Mouse (Mus musculus) midbrain, embryonic 11.5 days (tissue): ENCODE measurements at regions not wholly inside any gene's neighbourhood (a gene's known extent, or its start where the extent isn't known, plus 50 kb on each side); places are given as distances from the start of the nearest gene placed in this dataset.
"Not testable (repeated sequence)": the region's sequence is repeated elsewhere in the genome, so short reads cannot be mapped to it uniquely, and the experiment has no call there.

Experiments used
- ATAC-seq: fragments of 200-750 bp; cut with Nextera tagmentation; 2 replicates; pipeline ENCODE4 v1.8.0; 2017; ENCODE audit warnings: moderate TSS enrichment, moderate library complexity; ENCODE audit not compliant: low FRiP score
- DNase-seq: peaks from one replicate; pipeline ENCODE4 v3.0.0; 2015; ENCODE audit warnings: low spot score; ENCODE audit errors: missing footprints
- H3K27ac ChIP-seq: fragments of 300-500 bp; sonication (generic); 2 replicates; pipeline ENCODE4 v1.5.1; 2014; ENCODE audit warnings: low read depth, low read length
- H3K27me3 ChIP-seq: fragments of 300-500 bp; sonication (generic); 2 replicates; pipeline ENCODE4 v1.6.1; 2014; ENCODE audit warnings: mild to moderate bottlenecking, low read length, moderate library complexity, mixed read lengths; ENCODE audit not compliant: control insufficient read depth, insufficient read depth
- H3K36me3 ChIP-seq: fragments of 300-500 bp; sonication (generic); 2 replicates; pipeline ENCODE4 v1.6.1; 2014; ENCODE audit warnings: mild to moderate bottlenecking, low read length, moderate library complexity, mixed read lengths; ENCODE audit not compliant: control insufficient read depth, insufficient read depth
- H3K4me1 ChIP-seq: fragments of 300-500 bp; sonication (generic); 2 replicates; pipeline ENCODE4 v1.6.1; 2014; ENCODE audit warnings: low read length; ENCODE audit not compliant: control insufficient read depth, insufficient read depth
- H3K4me2 ChIP-seq: fragments of 300-500 bp; sonication (generic); 2 replicates; pipeline ENCODE4 v1.6.1; 2014; ENCODE audit warnings: mild to moderate bottlenecking, moderate library complexity
- H3K4me3 ChIP-seq: fragments of 300-500 bp; sonication (generic); 2 replicates; pipeline ENCODE4 v1.5.1; 2014; ENCODE audit warnings: low read depth, low read length
- H3K9ac ChIP-seq: fragments of 300-500 bp; sonication (generic); 2 replicates; pipeline ENCODE4 v1.6.1; 2014; ENCODE audit warnings: low read length
- H3K9me3 ChIP-seq: fragments of 300-500 bp; sonication (generic); 2 replicates; pipeline ENCODE4 v1.6.1; 2016; ENCODE audit warnings: low read length; ENCODE audit not compliant: control insufficient read depth
- WGBS: fragments of 180-500 bp; shearing (Covaris S2); extraction: QIAGEN DNeasy Blood & Tissue Kit; methylation state at CpG from one replicate; pipeline ENCODE4 v1.1.7; 2014; 5-methylcytosine and 5-hydroxymethylcytosine counted together

DNA sequence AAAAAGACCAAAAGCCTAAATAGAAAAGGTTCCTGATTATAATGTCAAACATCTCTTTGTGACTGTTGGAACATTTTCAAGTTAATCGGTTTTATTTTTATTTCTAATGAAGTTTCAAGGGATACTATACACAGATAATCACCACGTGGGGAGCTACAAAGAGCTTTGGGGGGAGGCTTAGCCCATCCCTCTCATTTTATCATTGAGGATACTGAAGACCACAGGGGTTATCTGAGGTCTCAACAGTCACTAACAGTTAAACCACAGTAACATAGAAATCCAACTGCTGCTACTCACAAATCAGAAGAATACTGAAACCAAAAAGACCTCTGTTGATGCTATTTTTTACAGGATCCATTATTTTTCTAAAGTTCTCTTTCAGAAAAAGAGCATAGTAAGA lies 364.9 kb upstream of the Dpp10 start:
- no peaks in the 10 kb centered on the region for H3K4me1 ChIP-seq
- no peak for ATAC-seq
- H3K27ac ChIP-seq: no peak overlapping the region
- 52% methylated on average over 2 of the region's 2 CpGs for WGBS
- no peaks in the 10 kb centered on the region for H3K9me3 ChIP-seq
- peak; percentile 62 for DNase-seq
- H3K36me3 ChIP-seq: no peaks in the 10 kb centered on the region
- no peak overlapping the region for H3K4me3 ChIP-seq
- H3K9ac ChIP-seq: no peak overlapping the region
- no peak overlapping the region for H3K4me2 ChIP-seq
- no peaks in the 10 kb centered on the region for H3K27me3 ChIP-seq

- H3K4me1 ChIP-seq: no peaks in the 10 kb centered on the region
- H3K36me3 ChIP-seq: no peaks in the 10 kb centered on the region
- DNase-seq (peak; percentile 74), ATAC-seq (no peak)
- 64% methylated on average over 3 of the region's 3 CpGs for WGBS
- no peaks in the 10 kb centered on the region for H3K27me3 ChIP-seq
- no peak overlapping the region for H3K9ac ChIP-seq
- H3K4me2 ChIP-seq: no peak overlapping the region
- no peak overlapping the region for H3K27ac ChIP-seq
- H3K4me3 ChIP-seq: no peak overlapping the region
- no peaks in the 10 kb centered on the region for H3K9me3 ChIP-seq
These were observed 364.4 kb upstream of the Dpp10 start for GRCm38 (mm10) chr1:124409781-124410180.

DNA sequence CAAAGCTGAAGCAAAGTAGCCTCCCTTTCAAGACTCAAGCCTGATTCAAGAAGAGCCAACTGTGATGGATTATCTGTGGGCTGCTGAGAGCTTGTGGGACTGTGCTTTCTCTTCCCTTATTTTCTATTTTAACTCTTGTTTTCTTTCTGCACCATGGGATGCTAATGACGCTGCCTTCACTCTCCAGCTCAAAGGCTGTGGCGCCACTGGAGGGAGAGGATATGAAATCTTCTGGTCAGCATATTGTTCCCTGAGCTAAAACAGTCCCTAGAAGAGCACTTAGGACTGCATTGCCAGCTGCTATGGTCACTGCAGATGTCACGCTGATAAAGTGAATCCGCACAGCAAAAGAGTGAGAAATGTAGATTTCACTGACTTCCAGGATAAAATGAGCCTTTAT lies 324.2 kb upstream of the Dpp10 start:
- Histone ChIP-seq H3K27me3 (no peaks in the 10 kb centered on the region), H3K4me3 (no peak overlapping the region), H3K36me3 (no peaks in the 10 kb centered on the region), H3K4me2 (no peak overlapping the region), H3K4me1 (no peaks in the 10 kb centered on the region), H3K9me3 (no peaks in the 10 kb centered on the region), H3K9ac (no peak overlapping the region), H3K27ac (no peak overlapping the region)
- WGBS: 19% methylated on average over 4 of the region's 4 CpGs
- ATAC-seq (no peak), DNase-seq (no peak)

DNA sequence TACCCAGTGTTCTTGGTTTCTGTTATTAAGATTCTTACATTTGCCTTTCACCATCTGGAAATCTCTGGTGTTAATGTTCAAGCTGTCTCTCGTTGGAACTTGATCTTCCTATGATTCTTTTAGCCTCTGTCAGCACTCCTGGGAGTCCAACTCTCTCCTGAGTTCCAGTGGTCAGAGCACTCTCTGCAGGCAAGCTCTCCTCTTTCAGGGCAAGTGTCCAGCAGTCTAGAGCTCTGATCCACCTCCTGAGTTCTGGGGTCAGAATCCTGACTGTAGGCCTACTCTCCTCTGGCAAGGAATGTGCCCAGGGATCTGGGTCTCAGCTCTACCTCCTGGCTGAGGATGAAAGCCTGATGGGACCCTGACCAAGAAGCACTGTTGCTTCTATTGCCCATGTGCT lies 303.1 kb upstream of the Dpp10 start:
- H3K4me1 ChIP-seq, H3K4me2 ChIP-seq, DNase-seq, H3K4me3 ChIP-seq, H3K36me3 ChIP-seq, ATAC-seq, H3K9me3 ChIP-seq, H3K27me3 ChIP-seq, H3K9ac ChIP-seq, H3K27ac ChIP-seq: not testable (repeated sequence)
- 70% methylated on average over 1 of the region's 1 CpGs for WGBS

DNA sequence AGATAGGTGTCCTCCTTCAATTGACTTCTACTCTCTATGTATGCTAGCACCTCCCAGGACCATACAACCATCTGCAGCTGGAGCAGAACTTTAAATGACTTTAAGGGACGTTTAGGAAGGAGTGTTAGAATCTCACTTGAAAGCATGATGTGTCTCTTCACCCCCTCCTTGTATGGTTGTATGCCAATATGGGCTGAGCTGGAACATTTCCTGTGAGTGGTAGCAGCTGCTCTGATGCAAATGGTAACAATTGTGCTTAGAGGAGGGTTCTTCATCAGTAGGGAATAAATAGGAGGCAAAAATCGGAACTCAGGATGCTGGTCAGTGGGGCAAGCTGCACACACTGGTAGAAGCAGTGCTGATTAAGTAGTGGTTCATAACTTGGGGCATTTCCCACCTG lies 294.1 kb upstream of the Dpp10 start:
- no peak for ATAC-seq
- 78% methylated on average over 2 of the region's 2 CpGs for WGBS

DNA sequence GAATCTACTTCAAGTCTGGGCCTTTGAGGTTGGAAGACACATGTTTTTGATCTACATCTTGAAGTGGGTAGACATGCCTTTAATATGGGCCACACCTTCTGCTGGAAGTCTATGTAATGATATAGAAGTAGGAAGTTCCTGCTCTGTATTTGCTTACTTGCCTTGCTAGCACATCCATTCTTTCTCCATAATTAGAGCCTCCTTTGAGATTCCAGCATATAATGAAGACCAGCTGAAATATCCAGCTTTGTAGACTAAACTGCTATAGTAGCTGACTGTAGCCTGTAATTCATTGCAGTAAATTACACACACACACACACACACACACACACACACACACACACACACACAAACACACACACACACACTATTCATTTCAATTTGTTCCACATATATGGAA lies 293.3 kb upstream of the Dpp10 start:
- Histone ChIP-seq H3K4me2 (no peak overlapping the region), H3K9me3 (no peaks in the 10 kb centered on the region), H3K27me3 (no peaks in the 10 kb centered on the region), H3K4me3 (no peak overlapping the region), H3K4me1 (no peaks in the 10 kb centered on the region), H3K36me3 (no peaks in the 10 kb centered on the region), H3K27ac (no peak overlapping the region), H3K9ac (no peak overlapping the region)
- DNase-seq (no peak), ATAC-seq (no peak)

More for the DNA sequence above, 294.1 kb upstream of the Dpp10 start:
- Histone ChIP-seq H3K4me2 (no peak overlapping the region), H3K9me3 (no peaks in the 10 kb centered on the region), H3K4me1 (no peaks in the 10 kb centered on the region), H3K4me3 (no peak overlapping the region), H3K9ac (no peak overlapping the region), H3K27me3 (no peaks in the 10 kb centered on the region), H3K27ac (no peak overlapping the region), H3K36me3 (no peaks in the 10 kb centered on the region)
- no peak for DNase-seq

- Histone ChIP-seq H3K36me3 (no peaks in the 10 kb centered on the region), H3K9ac (no peak overlapping the region), H3K27ac (no peak overlapping the region), H3K4me2 (no peak overlapping the region), H3K9me3 (no peaks in the 10 kb centered on the region), H3K27me3 (no peaks in the 10 kb centered on the region), H3K4me1 (no peaks in the 10 kb centered on the region), H3K4me3 (no peak overlapping the region)
- no peak for DNase-seq
- ATAC-seq: peak; percentile 78
- 76% methylated on average over 3 of the region's 3 CpGs for WGBS
These were observed 286.9 kb upstream of the Dpp10 start for GRCm38 (mm10) chr1:124332294-124332693.
